Mouse (Mus musculus) liver, embryonic 12.5 days (tissue): Measurements from ENCODE around the gene Chpf2. TPM values are rescaled to one million over a fixed set of nuclear protein-coding genes. Genes with fewer than 3 reads are reported as not detected.
A peak's percentile ranks its signal among the peaks of the same experiment; 100 is the strongest.

Experiments
- ATAC-seq: fragments of 200-750 bp; cut with Nextera tagmentation; 2 replicates; pipeline ENCODE4 v1.8.0; 2017; ENCODE audit warnings: moderate number of reproducible peaks, mild to moderate bottlenecking, moderate library complexity
- H3K27ac ChIP-seq: fragments of 300-500 bp; sonication (generic); 2 replicates; pipeline ENCODE4 v1.5.1; 2016; ENCODE audit warnings: mild to moderate bottlenecking
- H3K27me3 ChIP-seq: fragments of 300-500 bp; sonication (generic); replicated peaks from 2 replicates; pipeline ENCODE4 v1.6.1; 2016; ENCODE audit warnings: mild to moderate bottlenecking, moderate library complexity
- H3K36me3 ChIP-seq: fragments of 300-500 bp; sonication (generic); 2 replicates; pipeline ENCODE4 v1.6.1; 2016; ENCODE audit warnings: mild to moderate bottlenecking, moderate library complexity
- H3K4me1 ChIP-seq: fragments of 300-500 bp; sonication (generic); 2 replicates; pipeline ENCODE4 v1.6.1; 2016
- H3K4me2 ChIP-seq: fragments of 300-500 bp; sonication (generic); 2 replicates; pipeline ENCODE4 v1.6.1; 2016; ENCODE audit warnings: mild to moderate bottlenecking, moderate library complexity
- H3K4me3 ChIP-seq: fragments of 300-500 bp; sonication (generic); 2 replicates; pipeline ENCODE4 v1.5.1; 2016; ENCODE audit warnings: mild to moderate bottlenecking, moderate library complexity
- H3K9ac ChIP-seq: fragments of 300-500 bp; sonication (generic); 2 replicates; pipeline ENCODE4 v1.6.1; 2016; ENCODE audit warnings: mild to moderate bottlenecking, moderate library complexity
- H3K9me3 ChIP-seq: fragments of 300-500 bp; sonication (generic); replicated peaks from 2 replicates; pipeline ENCODE4 v1.6.1; 2016; ENCODE audit warnings: mild to moderate bottlenecking, moderate library complexity
- WGBS: fragments of 180-500 bp; shearing (Covaris S2); methylation state at CpG from one replicate; pipeline ENCODE4 v1.1.7; 2016; ENCODE audit not compliant: insufficient replicate concordance; 5-methylcytosine and 5-hydroxymethylcytosine counted together
- polyA plus RNA-seq: library from polyadenylated mRNA; unstranded; fragments of >200 nt; fragmentation: Nextera tagmentation; extraction: Ambion mirVana; gene quantifications from 2 replicates; pipeline ENCODE4 v1.2.1, GENCODE M21; 2016

Chpf2 gene
- polyA plus RNA-seq, 1 experiment from 2014 or later = 17.6 TPM

- WGBS = 66% methylated on average over 10 of the region's 10 CpGs
- no peak overlapping the region for H3K9ac ChIP-seq
- H3K27ac ChIP-seq = no peak overlapping the region
- H3K27me3 ChIP-seq = peaks cover 63% of the 10 kb centered on the region
- no peak for ATAC-seq
- H3K4me2 ChIP-seq = no peak overlapping the region
- H3K36me3 ChIP-seq = peaks cover 31% of the 10 kb centered on the region
- H3K4me1 ChIP-seq = peaks cover 42% of the 10 kb centered on the region
- no peaks in the 10 kb centered on the region for H3K9me3 ChIP-seq
- H3K4me3 ChIP-seq = no peak overlapping the region
Measured at GRCm38 (mm10) chr5:24593230-24593629, 6.7 kb downstream of the Chpf2 start.

- Histone ChIP-seq H3K27ac (no peak overlapping the region), H3K4me2 (no peak overlapping the region), H3K4me3 (no peak overlapping the region), H3K4me1 (peaks cover 42% of the 10 kb centered on the region), H3K9ac (no peak overlapping the region), H3K27me3 (peaks cover 70% of the 10 kb centered on the region), H3K36me3 (peaks cover 24% of the 10 kb centered on the region), H3K9me3 (no peaks in the 10 kb centered on the region)
- ATAC-seq = no peak
- 68% methylated on average over 10 of the region's 10 CpGs for WGBS
Measured at GRCm38 (mm10) chr5:24593928-24594327, 7.4 kb downstream of the Chpf2 start.

- Histone ChIP-seq H3K4me1 (peaks cover 43% of the 10 kb centered on the region), H3K27me3 (peaks cover 75% of the 10 kb centered on the region), H3K4me3 (no peak overlapping the region), H3K27ac (no peak overlapping the region), H3K4me2 (no peak overlapping the region), H3K9me3 (no peaks in the 10 kb centered on the region), H3K9ac (no peak overlapping the region), H3K36me3 (peaks cover 20% of the 10 kb centered on the region)
- WGBS = 77% methylated on average over 5 of the region's 5 CpGs
- no peak for ATAC-seq
Measured at GRCm38 (mm10) chr5:24594346-24594745, 7.8 kb downstream of the Chpf2 start.

- Histone ChIP-seq H3K9ac (no peak overlapping the region), H3K36me3 (peaks cover 11% of the 10 kb centered on the region; the same call in 1 of the 2 replicates), H3K27ac (no peak overlapping the region), H3K4me3 (no peak overlapping the region), H3K9me3 (no peaks in the 10 kb centered on the region), H3K4me1 (peaks cover 43% of the 10 kb centered on the region), H3K4me2 (no peak overlapping the region), H3K27me3 (peaks cover 84% of the 10 kb centered on the region)
- no peak for ATAC-seq
- 78% methylated on average over 5 of the region's 5 CpGs for WGBS
Measured at GRCm38 (mm10) chr5:24595261-24595660, 8.7 kb downstream of the Chpf2 start.

DNA sequence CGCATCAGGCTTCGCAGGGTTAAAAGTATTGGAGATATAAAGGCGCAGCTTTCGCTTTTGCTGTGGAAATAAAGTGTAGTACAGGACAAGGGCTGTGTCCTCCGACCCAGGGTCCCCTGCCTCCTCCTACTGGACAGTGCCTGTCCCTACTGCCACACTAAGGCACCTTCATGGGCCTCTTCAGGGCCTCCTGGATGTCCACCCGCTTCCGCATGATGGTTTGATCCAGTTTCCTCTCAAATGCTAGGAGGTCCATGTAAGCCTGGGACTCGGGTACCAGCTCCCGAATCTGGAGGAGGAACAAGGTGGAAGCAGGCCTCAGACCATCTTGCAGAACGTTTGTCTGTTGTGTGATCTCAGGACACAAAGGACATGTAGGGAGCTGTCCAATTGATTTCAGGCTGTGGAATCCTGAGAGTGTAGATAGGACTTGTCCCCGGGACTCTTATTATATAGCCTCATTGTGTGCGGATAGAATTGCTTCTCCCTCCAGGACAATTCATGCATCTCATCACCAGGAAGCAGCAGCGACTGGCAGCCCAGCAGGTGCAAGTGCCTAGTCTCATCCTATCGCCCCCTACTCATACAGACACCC, 9.3 kb downstream of the Chpf2 start:
- Histone ChIP-seq H3K4me3 (no peak overlapping the region), H3K36me3 (peaks cover 10% of the 10 kb centered on the region; the same call in 1 of the 2 replicates), H3K9me3 (no peaks in the 10 kb centered on the region), H3K27me3 (peaks cover 90% of the 10 kb centered on the region), H3K27ac (no peak overlapping the region), H3K4me2 (no peak overlapping the region), H3K4me1 (peaks cover 41% of the 10 kb centered on the region), H3K9ac (no peak overlapping the region)
- ATAC-seq = no peak
- 68% methylated on average over 14 of the region's 14 CpGs for WGBS

GRCm38 (mm10) chr5:24596519-24597171, 10.1 kb downstream of the Chpf2 start:
- Histone ChIP-seq H3K27me3 (peaks cover 92% of the 10 kb centered on the region), H3K27ac (no peak overlapping the region), H3K4me3 (no peak overlapping the region), H3K36me3 (peaks cover 6% of the 10 kb centered on the region; the same call in 1 of the 2 replicates), H3K4me1 (peaks cover 33% of the 10 kb centered on the region), H3K4me2 (no peak overlapping the region), H3K9ac (no peak overlapping the region), H3K9me3 (no peaks in the 10 kb centered on the region)
- no peak for ATAC-seq
- WGBS = 22% methylated on average over 11 of the region's 11 CpGs

DNA sequence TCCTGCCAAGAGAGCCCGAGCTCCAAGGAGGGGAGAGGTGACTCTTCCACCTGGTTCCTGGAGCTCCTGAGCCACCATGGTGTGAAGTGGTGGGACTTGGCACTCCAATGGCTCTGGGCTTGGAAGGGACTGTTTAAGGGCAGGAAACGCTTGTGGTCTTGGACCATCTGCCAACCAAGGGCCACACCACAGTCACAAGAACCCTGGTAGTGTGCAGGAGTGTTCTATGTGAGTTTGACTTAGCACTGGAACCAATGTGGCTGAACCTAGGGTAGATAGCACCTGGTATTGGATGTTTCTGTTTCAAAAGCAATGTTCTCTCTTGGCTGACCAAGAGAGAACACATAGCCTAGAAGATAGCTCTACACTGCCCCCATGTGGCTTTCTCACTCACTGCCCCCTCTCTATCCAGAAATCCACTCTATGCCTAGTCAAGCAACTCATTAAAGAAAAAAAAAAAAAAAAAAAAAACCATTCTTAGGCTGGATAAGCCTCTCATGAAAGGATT, 10.7 kb downstream of the Chpf2 start:
- no peaks in the 10 kb centered on the region for H3K9me3 ChIP-seq
- H3K9ac ChIP-seq = no peak overlapping the region
- H3K27me3 ChIP-seq = peaks cover 92% of the 10 kb centered on the region
- WGBS = 45% methylated on average over 2 of the region's 2 CpGs
- no peak for ATAC-seq
- 0 out of 2 replicates have a peak, but pooled peaks cover 3% of the 10 kb centered on the region for H3K36me3 ChIP-seq
- no peak overlapping the region for H3K4me3 ChIP-seq
- H3K27ac ChIP-seq = no peak overlapping the region
- no peak overlapping the region for H3K4me2 ChIP-seq
- H3K4me1 ChIP-seq = peaks cover 31% of the 10 kb centered on the region

GRCm38 (mm10) chr5:24597901-24598569, 11.5 kb downstream of the Chpf2 start:
- ATAC-seq = no peak
- Histone ChIP-seq H3K27me3 (peaks cover 92% of the 10 kb centered on the region), H3K4me3 (peak overlapping the region; percentile 48), H3K27ac (no peak overlapping the region), H3K9ac (peak overlapping the region; percentile 25), H3K4me2 (peak overlapping the region; percentile 74), H3K4me1 (peaks cover 30% of the 10 kb centered on the region), H3K36me3 (0 out of 2 replicates have a peak, but pooled peaks cover 3% of the 10 kb centered on the region), H3K9me3 (no peaks in the 10 kb centered on the region)
- 25% methylated on average over 15 of the region's 15 CpGs for WGBS

DNA sequence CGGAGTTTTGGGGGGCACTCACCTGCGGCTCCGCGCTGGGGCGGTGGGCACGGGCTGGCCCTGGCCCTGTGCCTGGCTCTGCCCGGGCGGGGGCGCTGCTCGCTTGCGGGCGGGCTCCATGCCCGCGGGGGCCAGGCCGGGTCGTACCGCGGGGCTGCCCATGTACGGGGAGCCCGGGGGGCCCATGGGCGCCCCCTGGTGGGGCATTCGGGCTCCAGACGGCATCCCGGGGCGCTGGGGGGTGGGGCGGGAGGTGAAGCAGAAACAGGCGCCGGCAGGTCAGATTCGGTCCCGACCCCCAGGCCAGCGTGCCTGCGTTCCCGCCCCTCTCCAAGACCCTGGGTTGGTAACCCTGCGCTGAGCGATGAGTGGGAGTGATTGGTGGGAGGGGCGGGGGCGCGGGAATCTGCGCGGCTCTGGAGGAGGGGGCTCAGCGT, 12.0 kb downstream of the Chpf2 start:
- no peak for ATAC-seq
- Histone ChIP-seq H3K9ac (peak overlapping the region; percentile 25), H3K27me3 (peaks cover 92% of the 10 kb centered on the region)

GRCm38 (mm10) chr5:24599137-24599536, 12.6 kb downstream of the Chpf2 start:
- H3K27me3 ChIP-seq = peaks cover 95% of the 10 kb centered on the region
- H3K27ac ChIP-seq = no peak overlapping the region
- peak overlapping the region; percentile 48; the same call in 1 of the 2 replicates for H3K4me3 ChIP-seq
- ATAC-seq = no peak
- no peak overlapping the region for H3K9ac ChIP-seq
- peaks cover 35% of the 10 kb centered on the region for H3K4me1 ChIP-seq
- H3K4me2 ChIP-seq = peak overlapping the region; percentile 74; the same call in 1 of the 2 replicates
- 0 out of 2 replicates have a peak, but pooled peaks cover 3% of the 10 kb centered on the region for H3K36me3 ChIP-seq
- H3K9me3 ChIP-seq = no peaks in the 10 kb centered on the region
- WGBS = 14% methylated on average over 8 of the region's 8 CpGs

More for the DNA sequence above, 12.0 kb downstream of the Chpf2 start:
- H3K36me3 ChIP-seq = 0 out of 2 replicates have a peak, but pooled peaks cover 3% of the 10 kb centered on the region
- H3K4me3 ChIP-seq = peak overlapping the region; percentile 48
- peaks cover 35% of the 10 kb centered on the region for H3K4me1 ChIP-seq
- peak overlapping the region; percentile 74 for H3K4me2 ChIP-seq
- no peaks in the 10 kb centered on the region for H3K9me3 ChIP-seq
- no peak overlapping the region for H3K27ac ChIP-seq
- WGBS = 1% methylated on average over 41 of the region's 41 CpGs

- H3K27ac ChIP-seq = no peak overlapping the region
- H3K4me1 ChIP-seq = peaks cover 35% of the 10 kb centered on the region
- no peaks in the 10 kb centered on the region for H3K9me3 ChIP-seq
- H3K4me2 ChIP-seq = no peak overlapping the region
- no peaks in the 10 kb centered on the region for H3K36me3 ChIP-seq
- H3K4me3 ChIP-seq = no peak overlapping the region
- no peak for ATAC-seq
- H3K9ac ChIP-seq = no peak overlapping the region
- 45% methylated on average over 2 of the region's 2 CpGs for WGBS
- peaks cover 97% of the 10 kb centered on the region for H3K27me3 ChIP-seq
Measured at GRCm38 (mm10) chr5:24600236-24600635, 13.7 kb downstream of the Chpf2 start.
